Mouse (Mus musculus): ENCODE results near the gene Klf1.

Gene Klf1

DNA sequence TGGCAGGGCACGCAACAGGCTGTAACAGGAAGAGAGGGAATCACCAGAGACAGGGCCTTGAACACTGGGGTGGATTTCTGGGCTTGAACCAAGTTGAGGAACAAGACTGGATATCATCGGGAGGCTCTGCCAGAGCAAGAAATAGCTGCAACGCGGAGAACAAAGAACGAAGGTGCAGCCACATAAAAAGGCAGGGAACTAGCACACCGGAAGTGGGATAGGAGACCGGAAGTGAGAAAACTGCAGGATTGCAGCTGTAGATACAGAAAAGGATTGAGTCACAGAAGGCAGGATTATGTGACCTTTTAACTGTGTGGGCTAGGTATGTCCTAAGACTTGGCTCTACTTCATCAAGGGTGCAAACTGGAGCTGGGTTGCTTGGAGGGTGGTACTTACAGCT, 2.6 kb downstream of the Klf1 start:
- in situ Hi-C loops (cut with MboI; ENCODE audit: unreplicated experiment in 2 of 2), result loop anchor here (10.0 kb wide), 3 partner anchors 60 to 310 kb away; partner anchors contain the start of genes Calr (in 1 of the 2) and Rad23a (in 1 of the 2)

DNA sequence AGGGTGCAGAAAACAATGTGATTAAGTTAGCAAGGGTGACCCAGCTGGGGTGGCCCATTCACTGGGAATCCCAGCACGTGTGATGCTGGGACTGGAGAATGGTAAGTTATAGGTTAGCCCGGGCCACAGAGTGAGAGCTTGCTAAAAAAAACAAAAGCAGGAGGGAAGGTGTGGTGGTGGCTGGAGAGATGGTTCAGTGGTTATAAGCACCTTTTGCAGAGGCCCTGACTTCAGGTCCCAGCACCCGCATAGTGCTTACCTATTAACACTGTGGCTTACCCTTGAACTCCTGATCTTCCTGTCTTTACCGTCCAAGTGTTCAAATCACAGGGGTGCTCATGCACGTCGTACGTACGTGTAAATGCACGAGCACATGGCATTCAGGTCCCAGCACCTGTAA, 5.3 kb downstream of the Klf1 start:
- in situ Hi-C loops (cut with MboI; ENCODE audit: unreplicated experiment in 2 of 2), result loop anchor here (5.0 to 10.0 kb wide), 4 partner anchors 62 to 312 kb away; partner anchors contain the start of genes Rad23a (in 2 of the 2) and Calr (in 1 of the 2)

DNA sequence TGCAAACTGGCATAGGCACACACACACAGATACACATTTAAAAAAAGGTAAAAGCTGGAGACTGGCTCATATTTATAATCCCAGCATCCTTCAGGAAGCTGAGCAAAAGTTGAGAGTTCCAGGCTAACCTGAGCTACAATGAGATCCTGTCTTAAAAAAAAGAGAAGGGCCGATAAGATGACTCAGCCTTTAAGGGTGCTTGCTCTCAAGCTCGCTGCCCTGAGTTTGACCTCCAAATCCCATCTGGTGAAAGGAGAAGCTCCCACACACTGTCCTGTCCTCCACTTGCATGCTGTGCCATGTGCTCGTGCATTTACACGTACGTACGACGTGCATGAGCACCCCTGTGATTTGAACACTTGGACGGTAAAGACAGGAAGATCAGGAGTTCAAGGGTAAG, 5.8 kb downstream of the Klf1 start:
- in situ Hi-C loops (cut with MboI; ENCODE audit: unreplicated experiment in 2 of 2), result loop anchor here (5.0 to 10.0 kb wide), 4 partner anchors 63 to 313 kb away; partner anchors contain the start of genes Rad23a (in 2 of the 2) and Calr (in 1 of the 2)

DNA sequence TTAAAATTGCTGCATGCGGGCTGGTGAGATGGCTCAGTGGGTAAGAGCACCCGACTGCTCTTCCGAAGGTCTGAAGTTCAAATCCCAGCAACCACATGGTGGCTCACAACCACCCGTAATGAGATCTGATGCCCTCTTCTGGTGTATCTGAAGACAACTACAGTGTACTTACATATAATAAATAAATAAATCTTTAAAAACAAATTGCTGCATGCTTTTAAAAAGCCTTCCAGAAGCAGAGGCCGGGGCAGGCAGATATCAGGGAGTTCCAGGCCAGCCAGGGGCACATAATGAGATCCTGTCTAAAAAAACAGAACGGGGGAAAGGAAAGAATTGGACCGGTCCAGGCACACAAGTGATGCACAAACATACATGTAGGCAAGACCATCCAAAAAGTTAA, 6.3 kb downstream of the Klf1 start:
- in situ Hi-C loops (cut with MboI; ENCODE audit: unreplicated experiment in 2 of 2), result loop anchor here (5.0 to 10.0 kb wide), 4 partner anchors 63 to 313 kb away; partner anchors contain the start of genes Rad23a (in 2 of the 2) and Calr (in 1 of the 2)

DNA sequence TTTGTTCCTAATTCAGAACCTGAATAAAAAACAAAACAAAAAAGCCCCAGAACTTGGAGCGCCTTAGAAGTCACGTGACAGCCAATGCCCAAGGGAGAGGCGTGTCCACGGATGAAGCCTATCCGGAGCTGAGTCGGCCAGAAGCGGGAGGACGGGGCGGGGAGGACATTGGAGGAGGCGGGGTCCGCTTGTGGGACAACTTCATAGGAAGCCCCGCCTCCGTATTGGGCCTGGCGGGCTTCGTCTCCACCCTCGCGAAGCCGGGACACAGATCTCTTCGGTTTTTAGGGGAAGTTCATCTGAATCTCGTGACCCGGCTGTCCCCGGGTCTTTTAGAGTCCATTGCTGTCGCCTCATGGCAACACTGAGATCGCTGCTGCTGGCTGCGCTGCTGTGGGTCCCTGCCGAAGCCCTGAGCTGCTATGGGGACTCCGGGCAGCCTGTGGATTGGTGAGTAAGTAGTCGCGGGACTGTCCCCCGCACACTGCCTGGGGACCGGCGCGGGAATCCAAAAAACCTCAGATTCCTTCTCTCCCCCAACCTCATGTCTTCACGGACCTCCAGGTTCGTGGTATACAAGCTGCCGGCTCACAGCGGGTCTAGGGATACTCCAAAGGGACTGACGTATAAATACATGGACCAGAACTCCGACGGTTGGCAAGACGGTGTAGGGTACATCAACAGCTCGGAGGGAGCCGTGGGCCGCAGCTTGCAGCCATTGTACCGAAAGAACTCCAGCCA, 6.9 kb downstream of the Klf1 start, which contains the start of gene Dnase2a:
Gene Dnase2a, plus strand, starts transcription at position 140 of the 741 bp plus-strand sequence.
- in situ Hi-C loops (cut with MboI; ENCODE audit: unreplicated experiment in 2 of 2), result loop anchor here (5.0 to 10.0 kb wide), 4 partner anchors 64 to 314 kb away; partner anchors contain the start of genes Rad23a (in 2 of the 2) and Calr (in 1 of the 2)

DNA sequence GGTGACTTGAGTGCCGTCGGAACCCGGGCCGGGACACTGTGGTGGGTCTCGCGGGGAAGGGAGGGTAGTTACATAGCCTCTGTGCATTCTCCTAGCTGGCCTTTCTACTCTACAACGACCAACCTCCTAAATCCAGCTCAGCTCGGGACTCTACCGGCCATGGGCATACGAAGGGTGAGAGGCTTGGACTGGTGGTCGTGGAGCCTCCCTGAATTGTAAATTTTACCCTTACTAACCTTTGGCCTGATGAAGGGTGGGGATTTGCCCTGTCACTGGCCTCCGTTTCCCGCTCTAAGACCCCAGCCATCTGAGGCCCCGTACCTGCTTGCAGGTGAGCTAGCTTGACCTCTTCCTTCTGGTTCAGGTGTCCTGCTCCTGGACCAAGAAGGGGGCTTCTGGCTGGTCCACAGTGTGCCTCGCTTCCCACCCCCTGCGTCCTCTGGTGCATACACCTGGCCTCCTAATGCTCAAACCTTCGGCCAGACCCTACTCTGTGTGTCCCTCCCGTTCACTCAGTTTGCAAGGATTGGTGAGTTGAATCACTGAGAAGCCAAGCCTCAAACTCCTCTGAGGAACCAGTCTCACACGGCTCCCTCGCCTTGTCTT, 7.5 kb downstream of the Klf1 start:
- in situ Hi-C loops (cut with MboI; ENCODE audit: unreplicated experiment in 2 of 2), result loop anchor here (5.0 to 10.0 kb wide), 4 partner anchors 64 to 314 kb away; partner anchors contain the start of genes Rad23a (in 2 of the 2) and Calr (in 1 of the 2)

DNA sequence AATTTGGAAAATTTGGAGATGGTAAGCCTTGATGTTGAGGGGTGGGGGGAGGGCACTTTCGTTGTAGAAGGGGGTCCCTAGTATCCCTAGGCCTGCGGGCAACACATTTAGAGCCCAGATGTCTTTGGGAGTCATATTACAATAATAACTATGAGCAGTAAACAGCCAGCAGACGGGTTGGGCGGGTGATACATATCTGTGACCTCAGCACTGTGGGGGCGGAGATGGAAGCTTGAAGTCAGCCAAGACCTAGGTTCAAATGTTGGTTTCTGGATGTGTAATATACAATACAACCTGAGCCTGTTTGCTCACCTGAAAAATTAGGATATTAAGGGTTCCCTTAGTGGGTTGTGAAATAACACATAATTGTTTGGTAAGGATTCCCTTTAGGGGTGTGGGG, 8.2 kb downstream of the Klf1 start:
- in situ Hi-C loops (cut with MboI; ENCODE audit: unreplicated experiment in 2 of 2), result loop anchor here (5.0 to 10.0 kb wide), 4 partner anchors 65 to 315 kb away; partner anchors contain the start of genes Rad23a (in 2 of the 2) and Calr (in 1 of the 2)

DNA sequence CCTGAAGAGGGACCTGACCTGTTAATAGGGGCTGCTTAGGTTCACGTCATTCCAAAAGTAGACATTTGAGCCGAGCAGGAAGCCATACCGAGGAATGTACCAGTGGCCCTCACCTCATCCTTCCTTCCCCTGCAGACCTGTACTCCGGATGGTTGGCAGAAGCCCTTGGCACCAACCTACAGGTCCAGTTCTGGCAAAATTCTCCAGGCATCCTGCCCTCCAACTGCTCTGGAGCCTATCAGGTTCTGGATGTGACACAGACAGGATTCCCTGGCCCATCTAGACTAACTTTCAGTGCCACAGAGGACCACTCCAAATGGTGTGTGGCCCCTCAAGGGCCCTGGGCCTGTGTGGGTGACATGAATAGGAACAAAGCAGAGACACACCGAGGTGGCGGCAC, 8.8 kb downstream of the Klf1 start:
- in situ Hi-C loops (cut with MboI; ENCODE audit: unreplicated experiment in 2 of 2), result no loop called here

DNA sequence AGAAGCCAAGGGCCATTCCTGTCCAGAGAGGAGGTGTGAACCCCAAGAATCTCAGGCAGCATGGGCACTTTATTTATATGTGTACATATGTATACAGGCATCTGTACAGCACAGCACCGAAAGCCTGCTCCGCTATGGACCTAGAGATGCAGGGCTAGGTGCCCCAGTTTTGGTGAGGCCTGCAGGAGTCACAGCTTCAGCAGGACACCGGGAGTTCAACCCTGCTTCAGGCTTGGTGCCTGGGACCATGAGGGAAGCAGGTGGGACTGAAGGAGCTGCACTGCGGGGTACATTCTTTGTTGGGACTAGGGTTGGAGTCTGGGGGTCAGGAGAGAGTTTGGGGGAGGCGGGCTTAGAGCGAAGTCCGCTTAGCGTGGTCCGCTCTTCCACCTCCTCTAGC, 10.1 kb downstream of the Klf1 start:
- in situ Hi-C loops (cut with MboI; ENCODE audit: unreplicated experiment in 2 of 2), result no loop called here

DNA sequence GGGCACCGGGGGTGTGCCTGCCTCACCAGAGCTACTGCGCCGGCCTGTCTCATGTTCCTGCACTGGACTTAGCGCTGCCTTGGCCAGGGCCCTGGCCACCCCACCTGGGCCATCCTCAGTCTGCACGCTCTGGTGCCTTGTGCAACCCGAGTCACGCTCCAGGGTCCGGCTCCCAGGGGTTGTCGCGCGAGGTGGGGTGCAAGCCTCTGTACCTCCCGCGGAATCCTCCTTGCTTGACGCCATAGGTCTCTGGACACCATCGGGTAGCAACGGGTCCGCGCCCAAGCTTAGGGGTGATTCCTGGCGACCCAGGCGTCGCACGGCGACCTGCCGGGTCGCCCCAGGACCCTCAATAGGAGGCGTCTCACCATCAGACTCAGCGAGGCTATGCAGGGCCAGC, 10.7 kb downstream of the Klf1 start:
- in situ Hi-C loops (cut with MboI; ENCODE audit: unreplicated experiment in 2 of 2), result no loop called here

DNA sequence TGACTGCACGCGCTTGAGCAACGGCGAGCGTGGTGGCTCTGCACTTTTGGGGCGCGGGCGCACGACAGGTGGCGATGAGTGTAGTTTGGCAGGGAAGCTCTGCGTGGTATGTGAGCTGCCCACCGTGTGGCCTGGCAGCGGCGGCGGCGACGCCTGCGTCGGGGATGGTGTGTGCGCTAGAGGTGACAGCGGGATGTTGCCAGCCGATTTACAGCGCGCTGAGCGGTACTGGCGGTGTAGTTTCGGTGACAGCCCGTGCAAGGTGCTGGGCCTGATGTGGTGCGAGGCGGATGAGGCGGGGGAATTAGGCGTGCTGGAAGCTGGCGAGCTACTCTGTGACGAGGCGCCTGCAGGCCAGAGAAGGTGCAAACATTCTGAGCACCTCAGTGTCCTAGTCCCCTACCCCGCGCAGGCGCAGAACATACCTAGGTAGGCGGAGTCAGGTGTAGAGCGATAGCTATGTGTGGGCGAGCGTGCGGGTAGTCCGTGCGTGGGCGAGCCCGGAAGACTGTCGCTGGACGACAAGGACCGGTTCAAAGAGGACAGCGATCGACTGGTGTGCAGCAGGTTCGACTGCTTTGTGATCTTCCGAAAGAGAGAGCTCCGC, 11.3 kb downstream of the Klf1 start:
- in situ Hi-C loops (cut with MboI; ENCODE audit: unreplicated experiment in 2 of 2), result no loop called here

DNA sequence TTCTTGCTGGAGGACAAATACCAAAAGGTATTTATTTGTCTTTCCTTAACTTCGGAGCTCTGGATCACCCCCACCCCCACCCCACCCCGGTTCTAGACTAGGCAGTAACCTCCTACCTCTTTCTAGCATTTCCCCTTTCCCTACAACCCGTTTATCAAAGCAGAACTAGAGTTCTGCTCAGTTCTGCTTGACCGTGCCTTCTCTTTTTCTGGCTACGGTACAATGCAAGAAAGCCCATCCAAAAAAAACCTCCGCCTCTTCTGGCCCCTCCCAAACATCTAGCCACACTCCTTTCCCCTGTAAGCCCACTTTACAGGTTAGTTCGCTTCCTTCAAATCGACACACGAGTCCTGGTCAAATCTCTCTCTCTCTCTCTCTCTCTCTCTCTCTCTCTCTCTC, 11.8 kb downstream of the Klf1 start:
- in situ Hi-C loops (cut with MboI; ENCODE audit: unreplicated experiment in 2 of 2), result no loop called here

DNA sequence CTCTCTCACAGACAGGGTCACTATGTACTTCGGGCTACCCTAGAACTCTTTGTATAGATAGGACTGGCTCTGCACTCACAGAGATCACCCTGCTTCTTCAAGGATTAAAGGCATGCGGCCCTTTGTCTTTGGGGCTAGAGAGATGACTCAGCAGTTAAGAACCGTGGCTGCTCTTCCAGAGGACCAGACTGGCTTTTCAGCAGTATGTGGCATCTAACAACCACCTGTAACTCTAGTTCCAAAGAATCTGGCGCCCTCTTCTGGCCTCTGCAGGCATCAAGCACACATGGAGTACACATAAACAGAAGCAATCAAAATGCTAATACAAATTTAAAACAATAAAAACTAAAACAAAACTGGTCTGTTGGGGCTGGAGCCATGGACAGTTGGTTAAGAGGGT, 12.2 kb downstream of the Klf1 start:
- in situ Hi-C loops (cut with MboI; ENCODE audit: unreplicated experiment in 2 of 2), result no loop called here

DNA sequence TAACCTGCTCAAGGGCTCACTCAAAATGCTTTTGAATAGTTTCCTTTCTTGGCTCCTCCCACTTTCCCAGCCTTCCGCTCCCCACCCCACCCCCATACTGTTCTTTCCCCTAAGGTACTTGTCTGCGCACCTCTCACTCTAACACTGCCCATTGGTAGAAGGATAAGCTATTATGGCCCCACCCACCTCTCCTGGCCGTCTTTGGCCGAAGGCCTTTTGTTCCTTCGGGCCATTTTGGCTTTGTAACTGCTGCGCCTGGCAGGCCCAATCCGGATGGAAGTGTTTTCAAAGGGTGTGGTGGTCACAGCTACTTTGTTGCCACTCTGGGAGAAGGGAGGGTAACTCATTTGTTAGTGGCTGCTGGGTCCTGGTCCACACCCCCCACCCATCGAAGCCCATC, 13.5 kb downstream of the Klf1 start:
- in situ Hi-C loops (cut with MboI; ENCODE audit: unreplicated experiment in 2 of 2), result no loop called here

DNA sequence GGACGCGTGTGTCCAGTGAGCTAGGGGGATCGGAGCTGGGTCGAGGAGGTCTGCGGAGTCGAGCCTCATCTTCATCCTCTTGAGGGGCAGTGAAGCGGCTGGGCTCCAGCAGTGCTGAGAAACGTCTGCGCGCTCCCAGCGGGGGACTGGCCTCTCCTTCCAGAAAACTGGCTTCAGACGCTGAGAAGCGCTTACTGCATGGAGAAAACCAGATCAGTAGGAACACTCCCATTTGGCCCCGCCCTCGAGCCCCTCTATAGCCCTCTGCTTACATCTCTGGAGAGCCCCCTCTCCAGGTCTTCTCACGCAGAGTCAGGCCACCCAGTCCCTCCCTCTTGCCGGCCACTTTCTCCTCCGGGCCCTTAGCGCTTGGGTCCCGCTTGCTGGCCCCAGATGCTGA, 16.1 kb downstream of the Klf1 start:
- in situ Hi-C loops (cut with MboI; ENCODE audit: unreplicated experiment in 2 of 2), result no loop called here

DNA sequence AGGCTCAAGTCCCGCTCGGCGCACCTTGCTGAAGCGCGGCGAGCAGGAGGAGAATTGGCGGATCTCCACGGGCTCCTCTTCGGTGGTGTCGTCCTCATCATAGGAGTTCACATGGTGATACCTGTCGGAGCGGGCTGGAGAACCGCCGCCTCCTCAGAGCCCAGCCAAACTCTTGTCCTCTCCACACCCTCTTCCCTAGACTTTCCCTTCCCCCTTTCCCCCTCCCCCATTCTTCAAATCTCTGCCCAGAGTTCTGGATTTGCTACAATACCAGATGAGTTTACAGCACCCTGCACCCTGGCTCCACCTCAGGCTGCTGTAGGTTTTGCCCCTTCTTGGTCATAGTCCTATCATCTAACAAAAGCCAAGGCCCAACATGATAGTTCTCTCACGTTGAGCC, 16.9 kb downstream of the Klf1 start:
- in situ Hi-C loops (cut with MboI; ENCODE audit: unreplicated experiment in 2 of 2), result no loop called here

DNA sequence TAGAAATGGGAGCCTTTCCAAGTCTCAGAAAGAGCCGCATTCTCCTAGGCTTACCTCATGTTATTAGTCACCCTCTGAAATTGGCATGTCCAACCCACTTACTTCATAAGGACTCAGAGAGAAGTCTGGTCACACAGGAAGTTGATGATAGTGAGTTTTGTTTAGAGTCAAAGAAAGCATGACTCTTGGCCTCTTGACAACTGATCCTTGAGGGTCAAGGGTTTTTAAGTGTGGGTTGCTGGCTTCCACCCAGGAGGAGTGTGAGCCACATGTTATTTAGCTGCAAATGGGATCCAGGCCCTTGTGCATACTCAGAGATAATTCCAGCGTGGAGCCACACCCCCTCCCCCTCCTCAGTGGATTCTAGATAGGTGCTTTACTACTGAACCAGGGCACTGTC, 19.9 kb downstream of the Klf1 start:
- in situ Hi-C loops (cut with MboI; ENCODE audit: unreplicated experiment in 2 of 2), result no loop called here

DNA sequence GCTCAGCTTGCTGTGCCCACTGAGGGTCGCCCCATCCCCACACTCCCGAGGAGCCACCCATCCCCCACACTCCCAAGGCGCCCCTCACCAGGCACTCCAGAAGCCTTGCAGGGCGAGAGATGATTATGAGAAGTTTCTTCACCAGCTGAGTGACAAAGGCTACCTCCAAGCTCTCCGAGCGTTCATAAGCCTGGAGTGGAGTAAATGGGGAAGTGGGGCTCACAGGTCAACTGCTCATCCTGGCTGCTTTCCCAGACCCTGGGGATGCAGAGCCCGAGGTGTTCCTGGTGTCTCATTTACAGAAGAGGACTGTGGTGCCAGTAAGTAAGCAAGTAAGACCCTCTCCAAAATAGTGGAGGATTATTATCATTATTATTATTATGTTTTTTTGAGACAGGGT, 23.8 kb downstream of the Klf1 start:
- in situ Hi-C loops (cut with MboI; ENCODE audit: unreplicated experiment in 2 of 2), result loop anchor here in 1 of 2 experiments (5.0 to 25.0 kb wide), 3 partner anchors 37 to 563 kb away; no protein-coding TSS in a partner anchor

DNA sequence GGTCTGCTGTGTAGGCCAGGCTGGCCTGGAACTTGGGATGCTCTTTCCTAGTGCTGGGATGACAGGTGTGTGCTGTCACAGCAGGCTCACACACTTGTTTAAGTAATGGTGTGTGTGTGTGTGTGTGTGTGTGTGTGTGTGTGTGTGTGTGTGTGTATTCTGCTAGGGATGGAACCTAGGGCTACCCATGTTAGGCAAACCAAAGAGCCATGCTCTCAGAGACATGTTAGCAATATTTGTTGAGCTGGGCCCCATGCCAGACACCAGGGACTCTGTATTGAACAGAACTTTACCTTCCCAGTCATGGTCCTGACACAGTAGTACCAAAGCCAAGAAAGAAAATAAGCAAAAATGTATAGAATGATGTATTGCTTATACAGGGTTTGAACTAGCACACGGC, 25.8 kb downstream of the Klf1 start:
- in situ Hi-C loops (cut with MboI; ENCODE audit: unreplicated experiment in 2 of 2), result loop anchor here in 1 of 2 experiments (5.0 to 25.0 kb wide), 3 partner anchors 35 to 565 kb away; no protein-coding TSS in a partner anchor

DNA sequence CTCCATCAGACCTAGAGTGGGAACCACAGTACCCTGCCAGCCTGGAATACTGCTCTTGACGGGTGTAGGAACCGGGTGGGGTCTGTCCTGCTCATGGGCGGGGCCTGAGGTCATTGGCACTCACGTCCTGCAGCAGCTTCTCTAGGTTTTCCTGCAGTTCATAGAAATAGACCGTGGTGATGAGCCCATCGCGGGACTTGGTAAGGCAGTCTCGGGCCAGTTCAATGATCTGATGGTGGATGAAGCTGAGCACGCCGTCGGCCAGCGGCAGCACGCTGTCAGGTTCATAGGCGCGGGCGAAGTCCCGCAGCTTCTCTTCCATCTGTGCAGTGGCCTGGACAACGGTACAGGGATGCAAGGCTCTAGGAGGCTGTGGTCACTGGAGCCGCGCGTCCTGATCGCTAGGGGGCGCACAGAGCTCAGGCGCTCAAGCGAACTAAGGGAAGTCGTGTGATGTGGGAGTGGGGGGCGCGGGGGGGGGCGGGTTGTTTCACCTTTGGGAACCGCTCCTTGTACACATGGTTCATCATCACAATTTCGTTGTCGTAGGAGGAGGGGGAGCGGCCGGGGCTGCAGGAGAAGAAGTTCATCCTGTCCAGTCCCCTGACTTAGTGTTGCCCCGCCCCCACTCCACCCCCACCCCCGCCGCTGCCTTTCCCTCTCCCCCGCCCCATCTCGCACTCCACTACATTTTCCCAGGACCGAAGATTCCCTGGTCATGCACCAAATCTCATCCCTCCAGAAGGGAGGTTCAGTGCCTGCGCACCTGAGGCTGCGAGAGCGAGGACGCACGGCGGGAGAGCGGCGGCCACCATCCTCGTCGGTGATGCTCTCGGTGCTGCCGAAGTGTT, 27.0 kb downstream of the Klf1 start:
- in situ Hi-C loops (cut with MboI; ENCODE audit: unreplicated experiment in 2 of 2), result loop anchor here in 1 of 2 experiments (5.0 to 25.0 kb wide), 3 partner anchors 34 to 566 kb away; no protein-coding TSS in a partner anchor
